Mouse (Mus musculus) C2C12 (cell line): ENCODE data around the gene Sfta2.

Experiments used
- CEBPB ChIP-seq: IDR thresholded peaks from one replicate; pipeline ENCODE4 v1.6.1; 2011; ENCODE audit warnings: low read depth, mild to moderate bottlenecking, control low read depth, moderate library complexity
- CTCF ChIP-seq: IDR thresholded peaks from one replicate; pipeline ENCODE4 v1.5.1; 2011; ENCODE audit not compliant: control insufficient read depth, insufficient read depth, insufficient read length
- MAX ChIP-seq: IDR thresholded peaks from one replicate; pipeline ENCODE4 v1.6.1; 2011; ENCODE audit warnings: mild to moderate bottlenecking, control low read depth
- MYOD1 ChIP-seq: IDR thresholded peaks from one replicate; pipeline ENCODE4 v1.6.1; 2011; ENCODE audit warnings: low read depth; ENCODE audit not compliant: control insufficient read depth, insufficient read length
- MYOG ChIP-seq: IDR thresholded peaks from one replicate; pipeline ENCODE4 v1.6.1; 2011; ENCODE audit not compliant: control insufficient read depth, insufficient read length; ENCODE audit errors: extremely low read depth
- USF1 ChIP-seq: IDR thresholded peaks from one replicate; pipeline ENCODE4 v1.6.1; 2011; ENCODE audit warnings: low read depth, mild to moderate bottlenecking, control low read depth, moderate library complexity

DNA sequence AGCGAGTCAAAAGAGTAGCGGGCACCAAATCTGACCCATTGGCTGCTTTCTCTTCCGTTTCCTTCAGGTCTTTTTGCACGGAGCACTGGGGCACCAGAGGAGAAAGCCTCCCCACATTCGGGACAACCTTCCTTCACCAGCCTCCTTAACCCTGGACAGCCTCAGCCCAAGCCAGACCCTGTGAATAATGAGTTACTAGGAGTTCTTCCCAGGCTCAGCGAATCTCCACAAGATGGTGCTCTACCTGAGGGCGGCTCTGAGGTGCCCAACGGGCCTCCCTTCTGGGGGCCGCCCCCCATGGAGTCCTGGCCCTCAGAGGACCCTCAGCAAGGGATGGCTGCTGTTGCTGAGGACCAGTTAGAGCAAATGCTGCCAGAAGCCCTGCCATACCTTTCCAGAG, 33.6 kb upstream of the Sfta2 start:
- no peak for TF ChIP-seq USF1
- no peak for TF ChIP-seq CTCF
- no peak for TF ChIP-seq MYOG
- TF ChIP-seq CEBPB, result no peak
- TF ChIP-seq MAX, result no peak
- TF ChIP-seq MYOD1, result no peak
